Mouse (Mus musculus) heart, embryonic 16.5 days (tissue): ENCODE measurements around the gene B4galt1. TPM values are rescaled to one million over a fixed set of nuclear protein-coding genes. Genes with fewer than 3 reads are reported as not detected.

Experiments used
- ATAC-seq: fragments of 200-750 bp; cut with Nextera tagmentation; replicated peaks from 2 replicates; pipeline ENCODE4 v1.8.0; 2017; ENCODE audit warnings: moderate number of reproducible peaks; ENCODE audit not compliant: insufficient read depth, low FRiP score; ENCODE audit errors: extremely low read depth
- H3K27ac ChIP-seq: fragments of 300-500 bp; sonication (generic); 2 replicates; pipeline ENCODE4 v1.5.1; 2014; ENCODE audit warnings: mild to moderate bottlenecking, low read length, control low read depth, moderate library complexity
- H3K27me3 ChIP-seq: fragments of 300-500 bp; sonication (generic); 2 replicates; pipeline ENCODE4 v1.6.1; 2014; ENCODE audit warnings: low read length, mixed read lengths; ENCODE audit not compliant: control insufficient read depth, insufficient read depth
- H3K36me3 ChIP-seq: fragments of 300-500 bp; sonication (generic); 2 replicates; pipeline ENCODE4 v1.6.1; 2014; ENCODE audit not compliant: control insufficient read depth, insufficient read depth
- H3K4me1 ChIP-seq: fragments of 300-500 bp; sonication (generic); 2 replicates; pipeline ENCODE4 v1.6.1; 2014; ENCODE audit warnings: low read length, mixed read lengths; ENCODE audit not compliant: control insufficient read depth, insufficient read depth
- H3K4me2 ChIP-seq: fragments of 300-500 bp; sonication (generic); 2 replicates; pipeline ENCODE4 v1.6.1; 2014; ENCODE audit warnings: low read depth, mild to moderate bottlenecking, control low read depth, low read length
- H3K4me3 ChIP-seq: fragments of 300-500 bp; sonication (generic); 2 replicates; pipeline ENCODE4 v1.5.1; 2014; ENCODE audit warnings: mild to moderate bottlenecking, control low read depth, low read length
- H3K9ac ChIP-seq: fragments of 300-500 bp; sonication (generic); 2 replicates; pipeline ENCODE4 v1.6.1; 2014; ENCODE audit warnings: low read length, control low read depth
- H3K9me3 ChIP-seq: fragments of 300-500 bp; sonication (generic); replicated peaks from 2 replicates; pipeline ENCODE4 v1.6.1; 2016; ENCODE audit warnings: low read length; ENCODE audit not compliant: control insufficient read depth
- WGBS: fragments of 180-500 bp; shearing (Covaris S2); extraction: QIAGEN DNeasy Blood & Tissue Kit; methylation state at CpG from one replicate; pipeline ENCODE4 v1.1.7; 2014; 5-methylcytosine and 5-hydroxymethylcytosine counted together
- polyA plus RNA-seq: library from polyadenylated mRNA; unstranded; fragments of >200 nt; fragmentation: Nextera tagmentation; extraction: Ambion mirVana; gene quantifications from 2 replicates; pipeline ENCODE4 v1.2.1, GENCODE M21; 2015

The B4galt1 gene
- polyA plus RNA-seq, 1 experiment from 2014 or later, result 54.5 TPM

- no peak overlapping the region for H3K27ac ChIP-seq
- no peaks in the 10 kb centered on the region for H3K4me1 ChIP-seq
- WGBS, result 91% methylated on average over 4 of the region's 4 CpGs
Observed at GRCm38 (mm10) chr4:40791176-40791575, 62.6 kb downstream of the B4galt1 start.

GRCm38 (mm10) chr4:40786578-40786977 lies 67.2 kb downstream of the B4galt1 start:
- H3K4me3 ChIP-seq, result no peak overlapping the region
- peaks cover 2% of the 10 kb centered on the region; the same call in 1 of the 2 replicates for H3K4me1 ChIP-seq
- H3K9ac ChIP-seq, result no peak overlapping the region
- no peak for ATAC-seq
- no peak overlapping the region for H3K4me2 ChIP-seq
- no peaks in the 10 kb centered on the region for H3K27me3 ChIP-seq
- H3K9me3 ChIP-seq, result no peaks in the 10 kb centered on the region
- H3K36me3 ChIP-seq, result no peaks in the 10 kb centered on the region
- 81% methylated on average over 4 of the region's 4 CpGs for WGBS
- H3K27ac ChIP-seq, result no peak overlapping the region

More at GRCm38 (mm10) chr4:40791176-40791575, 62.6 kb downstream of the B4galt1 start:
- H3K9me3 ChIP-seq, result peaks cover 3% of the 10 kb centered on the region; the same call in 1 of the 2 replicates
- no peak overlapping the region for H3K4me3 ChIP-seq
- no peak overlapping the region for H3K4me2 ChIP-seq
- no peaks in the 10 kb centered on the region for H3K36me3 ChIP-seq
- H3K27me3 ChIP-seq, result no peaks in the 10 kb centered on the region
- no peak overlapping the region for H3K9ac ChIP-seq
- ATAC-seq, result no peak

- 73% methylated on average over 9 of the region's 9 CpGs for WGBS
- no peak overlapping the region for H3K4me3 ChIP-seq
- ATAC-seq, result no peak
- H3K27me3 ChIP-seq, result no peaks in the 10 kb centered on the region
- H3K9ac ChIP-seq, result no peak overlapping the region
- H3K4me1 ChIP-seq, result peaks cover 3% of the 10 kb centered on the region; the same call in 1 of the 2 replicates
- no peak overlapping the region for H3K4me2 ChIP-seq
- no peaks in the 10 kb centered on the region for H3K9me3 ChIP-seq
- H3K27ac ChIP-seq, result no peak overlapping the region
- H3K36me3 ChIP-seq, result no peaks in the 10 kb centered on the region
Observed at GRCm38 (mm10) chr4:40785620-40786166, 68.1 kb downstream of the B4galt1 start.

- ATAC-seq, result no peak; the same call in 1 of the 2 replicates
- WGBS, result 56% methylated on average over 10 of the region's 10 CpGs
- H3K4me3 ChIP-seq, result no peak overlapping the region
- H3K9me3 ChIP-seq, result no peaks in the 10 kb centered on the region
- H3K4me1 ChIP-seq, result peaks cover 3% of the 10 kb centered on the region; the same call in 1 of the 2 replicates
- H3K4me2 ChIP-seq, result no peak overlapping the region
- no peaks in the 10 kb centered on the region for H3K27me3 ChIP-seq
- no peak overlapping the region for H3K9ac ChIP-seq
- H3K27ac ChIP-seq, result no peak overlapping the region
- H3K36me3 ChIP-seq, result no peaks in the 10 kb centered on the region
Observed at GRCm38 (mm10) chr4:40784556-40785169, 69.1 kb downstream of the B4galt1 start.

- Histone ChIP-seq H3K4me3 (no peak overlapping the region), H3K27me3 (no peaks in the 10 kb centered on the region), H3K4me2 (no peak overlapping the region), H3K27ac (no peak overlapping the region), H3K36me3 (no peaks in the 10 kb centered on the region), H3K9me3 (no peaks in the 10 kb centered on the region), H3K4me1 (peaks cover 3% of the 10 kb centered on the region; the same call in 1 of the 2 replicates), H3K9ac (no peak overlapping the region)
- 91% methylated on average over 4 of the region's 4 CpGs for WGBS
- ATAC-seq, result no peak
Observed at GRCm38 (mm10) chr4:40783049-40783448, 70.8 kb downstream of the B4galt1 start.

- H3K4me2 ChIP-seq, result no peak overlapping the region
- no peaks in the 10 kb centered on the region for H3K36me3 ChIP-seq
- no peak overlapping the region for H3K4me3 ChIP-seq
- H3K27me3 ChIP-seq, result no peaks in the 10 kb centered on the region
- peak overlapping the region; percentile 3 for H3K27ac ChIP-seq
- 34% methylated on average over 8 of the region's 8 CpGs for WGBS
- no peak for ATAC-seq
- peaks cover 3% of the 10 kb centered on the region; the same call in 1 of the 2 replicates for H3K4me1 ChIP-seq
- H3K9me3 ChIP-seq, result no peaks in the 10 kb centered on the region
- no peak overlapping the region for H3K9ac ChIP-seq
Observed at GRCm38 (mm10) chr4:40781797-40782495, 71.9 kb downstream of the B4galt1 start.

GRCm38 (mm10) chr4:40781143-40781542 lies 72.7 kb downstream of the B4galt1 start:
- WGBS, result 18% methylated on average over 3 of the region's 3 CpGs
- no peaks in the 10 kb centered on the region for H3K27me3 ChIP-seq
- no peak overlapping the region for H3K4me2 ChIP-seq
- H3K27ac ChIP-seq, result no peak overlapping the region; the same call in 1 of the 2 replicates
- H3K4me3 ChIP-seq, result no peak overlapping the region
- no peaks in the 10 kb centered on the region for H3K36me3 ChIP-seq
- H3K9ac ChIP-seq, result no peak overlapping the region
- peaks cover 3% of the 10 kb centered on the region; the same call in 1 of the 2 replicates for H3K4me1 ChIP-seq
- H3K9me3 ChIP-seq, result no peaks in the 10 kb centered on the region
- ATAC-seq, result 0 out of 2 replicates have a peak, but pooled peaks have one; percentile 33

GRCm38 (mm10) chr4:40778656-40779055 lies 75.1 kb downstream of the B4galt1 start:
- 80% methylated on average over 6 of the region's 6 CpGs for WGBS
- H3K4me1 ChIP-seq, result peaks cover 8% of the 10 kb centered on the region
- no peaks in the 10 kb centered on the region for H3K27me3 ChIP-seq
- H3K9me3 ChIP-seq, result no peaks in the 10 kb centered on the region
- no peak overlapping the region for H3K9ac ChIP-seq
- H3K27ac ChIP-seq, result no peak overlapping the region
- H3K4me2 ChIP-seq, result no peak overlapping the region
- ATAC-seq, result no peak
- no peak overlapping the region for H3K4me3 ChIP-seq
- no peaks in the 10 kb centered on the region for H3K36me3 ChIP-seq

- Histone ChIP-seq H3K4me1 (peaks cover 8% of the 10 kb centered on the region), H3K4me3 (no peak overlapping the region), H3K9ac (no peak overlapping the region), H3K27ac (no peak overlapping the region), H3K9me3 (no peaks in the 10 kb centered on the region), H3K27me3 (no peaks in the 10 kb centered on the region), H3K36me3 (no peaks in the 10 kb centered on the region), H3K4me2 (no peak overlapping the region)
- ATAC-seq, result no peak
- 42% methylated on average over 2 of the region's 2 CpGs for WGBS
Observed at GRCm38 (mm10) chr4:40777116-40777515, 76.7 kb downstream of the B4galt1 start.
